Mouse (Mus musculus) brain, embryonic 18.5 days (tissue): ENCODE results near the gene Mstn.
A peak's percentile ranks its signal among the peaks of the same experiment; 100 is the strongest.

Experiments used
- DNase-seq: peaks from one replicate; pipeline ENCODE4 v3.0.0-alpha.2; 2012; ENCODE audit warnings: low read depth, low spot score

Mstn gene

GRCm38 (mm10) chr1:53061340-53061739, at the start of gene Mstn:
Gene Mstn (plus strand): TSS chr1:53061640.
- no peak for DNase-seq

GRCm38 (mm10) chr1:53014716-53015115, 46.7 kb upstream of the Mstn start:
- DNase-seq, result no peak

GRCm38 (mm10) chr1:53015606-53016005, 45.8 kb upstream of the Mstn start:
- no peak for DNase-seq

GRCm38 (mm10) chr1:53018746-53019505, 42.5 kb upstream of the Mstn start:
- peak; percentile 56 for DNase-seq

- no peak for DNase-seq
Measured at GRCm38 (mm10) chr1:53020079-53020478, 41.4 kb upstream of the Mstn start, which contains the start of gene 1700019D03Rik. Gene 1700019D03Rik (minus strand): TSS chr1:53020179.

- no peak for DNase-seq
Measured at GRCm38 (mm10) chr1:53032550-53032949, 28.9 kb upstream of the Mstn start.

- no peak for DNase-seq
Measured at GRCm38 (mm10) chr1:53037443-53037871, 24.0 kb upstream of the Mstn start.

GRCm38 (mm10) chr1:53049763-53050427, 11.5 kb upstream of the Mstn start:
- DNase-seq, result no peak

GRCm38 (mm10) chr1:53053087-53054022, 8.1 kb upstream of the Mstn start:
- peak; percentile 20 for DNase-seq

- no peak for DNase-seq
Measured at GRCm38 (mm10) chr1:53059106-53059505, 2.3 kb upstream of the Mstn start.

- no peak for DNase-seq
Measured at GRCm38 (mm10) chr1:53060499-53060898, 941 bp upstream of the Mstn start.

GRCm38 (mm10) chr1:53061871-53062608, 600 bp downstream of the Mstn start:
- DNase-seq, result peak; percentile 54

- no peak for DNase-seq
Measured at GRCm38 (mm10) chr1:53063921-53064320, 2.5 kb downstream of the Mstn start.

GRCm38 (mm10) chr1:53069726-53070514, 8.5 kb downstream of the Mstn start:
- DNase-seq, result no peak

- DNase-seq, result no peak
Measured at GRCm38 (mm10) chr1:53070664-53071175, 9.3 kb downstream of the Mstn start.

- DNase-seq, result no peak
Measured at GRCm38 (mm10) chr1:53076656-53077055, 15.2 kb downstream of the Mstn start.

- no peak for DNase-seq
Measured at GRCm38 (mm10) chr1:53079876-53080275, 18.4 kb downstream of the Mstn start.

- no peak for DNase-seq
Measured at GRCm38 (mm10) chr1:53080603-53081002, 19.2 kb downstream of the Mstn start.

GRCm38 (mm10) chr1:53085256-53085655, 23.8 kb downstream of the Mstn start:
- no peak for DNase-seq

- DNase-seq, result no peak
Measured at GRCm38 (mm10) chr1:53085991-53086390, 24.6 kb downstream of the Mstn start.
